Mouse (Mus musculus) thymus, adult 2 months (tissue): ENCODE results near the gene Pigx.

Experiments used
- CTCF ChIP-seq: fragments of 200-500 bp; IDR thresholded peaks from 2 replicates; pipeline ENCODE4 v1.5.1; 2012; ENCODE audit warnings: mild to moderate bottlenecking, control low read depth, low read length, moderate library complexity, borderline replicate concordance; ENCODE audit not compliant: control insufficient read depth, poor library complexity, insufficient read depth; ENCODE audit errors: extremely low read depth
- POLR2A ChIP-seq: fragments of 200-500 bp; IDR thresholded peaks from 2 replicates; pipeline ENCODE4 v1.6.1; 2012; ENCODE audit warnings: mild to moderate bottlenecking, low read length, control low read depth, moderate library complexity; ENCODE audit not compliant: control insufficient read depth, poor library complexity, insufficient read depth; ENCODE audit errors: extremely low read depth

GRCm38 (mm10) chr16:32124444-32125335 lies 25.1 kb upstream of the Pigx start:
- no peak for TF ChIP-seq POLR2A
- no peak for TF ChIP-seq CTCF
